Mouse (Mus musculus): Measurements from ENCODE around the gene Slc18b1. TPM values are rescaled to one million over a fixed set of nuclear protein-coding genes. Genes with fewer than 3 reads are reported as not detected.

Gene Slc18b1
- polyA plus RNA-seq, 1 experiment: 0.03 TPM

GRCm38 (mm10) chr10:23799933-23800332 lies 3.1 kb downstream of the Slc18b1 start:
- no peak for TF ChIP-seq GATA1 (IDR thresholded peaks at IDR 0.05; ENCODE audit: low read length)
- TF ChIP-seq TAL1 (IDR thresholded peaks at IDR 0.05; ENCODE audit: low read length): no peak
- H3K36me3 ChIP-seq (ENCODE audit: control insufficient read depth): peaks cover 4% of the 10 kb centered on the region; the same call in 1 of the 2 replicates
- peaks cover 10% of the 10 kb centered on the region for H3K4me1 ChIP-seq (ENCODE audit: control insufficient read depth)
- H3K9me3 ChIP-seq (ENCODE audit: control insufficient read depth, low read length): no peaks in the 10 kb centered on the region
- no peak overlapping the region for H3K4me3 ChIP-seq (replicated peaks)
- 0 out of 2 replicates have a peak, but pooled peaks cover 3% of the 10 kb centered on the region for H3K27me3 ChIP-seq (ENCODE audit: control insufficient read depth)

GRCm38 (mm10) chr10:23802911-23803310 lies 6.1 kb downstream of the Slc18b1 start:
- no peaks in the 10 kb centered on the region for H3K4me1 ChIP-seq (ENCODE audit: control insufficient read depth)
- TF ChIP-seq GATA1 (IDR thresholded peaks at IDR 0.05; ENCODE audit: low read length): no peak
- no peak for TF ChIP-seq TAL1 (IDR thresholded peaks at IDR 0.05; ENCODE audit: low read length)
- peaks cover 6% of the 10 kb centered on the region; the same call in 1 of the 2 replicates for H3K36me3 ChIP-seq (ENCODE audit: control insufficient read depth)
- no peak overlapping the region for H3K4me3 ChIP-seq (replicated peaks)
- no peaks in the 10 kb centered on the region for H3K27me3 ChIP-seq (ENCODE audit: control insufficient read depth)
- no peaks in the 10 kb centered on the region for H3K9me3 ChIP-seq (ENCODE audit: control insufficient read depth, low read length)

- no peaks in the 10 kb centered on the region for H3K27me3 ChIP-seq (ENCODE audit: control insufficient read depth)
- no peaks in the 10 kb centered on the region for H3K4me1 ChIP-seq (ENCODE audit: control insufficient read depth)
- H3K36me3 ChIP-seq (ENCODE audit: control insufficient read depth): peaks cover 12% of the 10 kb centered on the region
- no peak for TF ChIP-seq GATA1 (IDR thresholded peaks at IDR 0.05; ENCODE audit: low read length)
- no peak for TF ChIP-seq TAL1 (IDR thresholded peaks at IDR 0.05; ENCODE audit: low read length)
- H3K9me3 ChIP-seq (ENCODE audit: control insufficient read depth, low read length): peaks cover 4% of the 10 kb centered on the region; the same call in 1 of the 2 replicates
- H3K4me3 ChIP-seq (replicated peaks): no peak overlapping the region
Measured at GRCm38 (mm10) chr10:23804665-23805064, 7.9 kb downstream of the Slc18b1 start.

GRCm38 (mm10) chr10:23806201-23806600 lies 9.4 kb downstream of the Slc18b1 start:
- H3K27me3 ChIP-seq (ENCODE audit: control insufficient read depth): no peaks in the 10 kb centered on the region
- no peak overlapping the region for H3K4me3 ChIP-seq (replicated peaks)
- no peak for TF ChIP-seq TAL1 (IDR thresholded peaks at IDR 0.05; ENCODE audit: low read length)
- no peak for TF ChIP-seq GATA1 (IDR thresholded peaks at IDR 0.05; ENCODE audit: low read length)
- peaks cover 12% of the 10 kb centered on the region for H3K36me3 ChIP-seq (ENCODE audit: control insufficient read depth)
- H3K4me1 ChIP-seq (ENCODE audit: control insufficient read depth): no peaks in the 10 kb centered on the region
- H3K9me3 ChIP-seq (ENCODE audit: control insufficient read depth, low read length): peaks cover 4% of the 10 kb centered on the region; the same call in 1 of the 2 replicates

- Histone ChIP-seq H3K4me3 (replicated peaks) (no peak overlapping the region), H3K9me3 (ENCODE audit: control insufficient read depth, low read length) (peaks cover 4% of the 10 kb centered on the region; the same call in 1 of the 2 replicates), H3K36me3 (ENCODE audit: control insufficient read depth) (peaks cover 7% of the 10 kb centered on the region), H3K4me1 (ENCODE audit: control insufficient read depth) (no peaks in the 10 kb centered on the region; the same call in 1 of the 2 replicates), H3K27me3 (ENCODE audit: control insufficient read depth) (no peaks in the 10 kb centered on the region)
- TF ChIP-seq GATA1 (IDR thresholded peaks at IDR 0.05; ENCODE audit: low read length) (no peak), TAL1 (IDR thresholded peaks at IDR 0.05; ENCODE audit: low read length) (no peak)
Measured at GRCm38 (mm10) chr10:23811635-23812437, 15.1 kb downstream of the Slc18b1 start.

- Histone ChIP-seq H3K9me3 (ENCODE audit: control insufficient read depth, low read length) (peaks cover 4% of the 10 kb centered on the region; the same call in 1 of the 2 replicates), H3K4me1 (ENCODE audit: control insufficient read depth) (no peaks in the 10 kb centered on the region; the same call in 1 of the 2 replicates), H3K4me3 (replicated peaks) (no peak overlapping the region), H3K36me3 (ENCODE audit: control insufficient read depth) (peaks cover 7% of the 10 kb centered on the region), H3K27me3 (ENCODE audit: control insufficient read depth) (no peaks in the 10 kb centered on the region)
- no peak for TF ChIP-seq TAL1 (IDR thresholded peaks at IDR 0.05; ENCODE audit: low read length)
Measured at GRCm38 (mm10) chr10:23812438-23812759, 15.6 kb downstream of the Slc18b1 start.

GRCm38 (mm10) chr10:23812852-23813766 lies 16.3 kb downstream of the Slc18b1 start:
- H3K36me3 ChIP-seq (ENCODE audit: control insufficient read depth): peaks cover 6% of the 10 kb centered on the region
- no peak overlapping the region for H3K4me3 ChIP-seq (replicated peaks)
- H3K27me3 ChIP-seq (ENCODE audit: control insufficient read depth): no peaks in the 10 kb centered on the region
- TF ChIP-seq TAL1 (IDR thresholded peaks at IDR 0.05; ENCODE audit: low read length) (no peak), GATA1 (IDR thresholded peaks at IDR 0.05; ENCODE audit: low read length) (no peak)
- H3K9me3 ChIP-seq (ENCODE audit: control insufficient read depth, low read length): peaks cover 3% of the 10 kb centered on the region; the same call in 1 of the 2 replicates
- no peaks in the 10 kb centered on the region; the same call in 1 of the 2 replicates for H3K4me1 ChIP-seq (ENCODE audit: control insufficient read depth)

GRCm38 (mm10) chr10:23815168-23815567 lies 18.4 kb downstream of the Slc18b1 start:
- H3K4me3 ChIP-seq (replicated peaks): no peak overlapping the region
- H3K4me1 ChIP-seq (ENCODE audit: control insufficient read depth): no peaks in the 10 kb centered on the region; the same call in 1 of the 2 replicates
- H3K27me3 ChIP-seq (ENCODE audit: control insufficient read depth): no peaks in the 10 kb centered on the region
- peaks cover 4% of the 10 kb centered on the region for H3K36me3 ChIP-seq (ENCODE audit: control insufficient read depth)
- H3K9me3 ChIP-seq (ENCODE audit: control insufficient read depth, low read length): no peaks in the 10 kb centered on the region
- TF ChIP-seq TAL1 (IDR thresholded peaks at IDR 0.05; ENCODE audit: low read length) (no peak), GATA1 (IDR thresholded peaks at IDR 0.05; ENCODE audit: low read length) (no peak)

GRCm38 (mm10) chr10:23816241-23816640 lies 19.5 kb downstream of the Slc18b1 start:
- no peaks in the 10 kb centered on the region for H3K27me3 ChIP-seq (ENCODE audit: control insufficient read depth)
- H3K4me3 ChIP-seq (replicated peaks): no peak overlapping the region
- H3K4me1 ChIP-seq (ENCODE audit: control insufficient read depth): no peaks in the 10 kb centered on the region; the same call in 1 of the 2 replicates
- H3K36me3 ChIP-seq (ENCODE audit: control insufficient read depth): peaks cover 4% of the 10 kb centered on the region
- no peaks in the 10 kb centered on the region for H3K9me3 ChIP-seq (ENCODE audit: control insufficient read depth, low read length)
- TF ChIP-seq TAL1 (IDR thresholded peaks at IDR 0.05; ENCODE audit: low read length): no peak
- no peak for TF ChIP-seq GATA1 (IDR thresholded peaks at IDR 0.05; ENCODE audit: low read length)

Data from erythroblast, embryonic 14.5 days (primary cell).